Mouse (Mus musculus): ENCODE data around the gene Gal3st3.

- TF ChIP-seq CTCF (IDR thresholded peaks at IDR 0.05; ENCODE audit: extremely low read depth, insufficient read depth, low read length) (peak; percentile 82), POLR2A (IDR thresholded peaks at IDR 0.05; ENCODE audit: extremely low read depth, insufficient read depth, low read length) (no peak)
Measured at GRCm38 (mm10) chr19:5337975-5338374, 39.8 kb downstream of the Gal3st3 start.
